Mouse (Mus musculus): ENCODE results near the gene Wdr20rt. TPM values are rescaled to one million over a fixed set of nuclear protein-coding genes. Genes with fewer than 3 reads are reported as not detected.

The Wdr20rt gene
- polyA plus RNA-seq, 1 experiment from 2014 or later: not detected

GRCm38 (mm10) chr12:65258212-65259138, 33.2 kb downstream of the Wdr20rt start:
- H3K4me2 ChIP-seq: peak overlapping the region; percentile 23; the same call in 1 of the 2 replicates
- H3K9ac ChIP-seq: no peak overlapping the region
- H3K9me3 ChIP-seq: no peaks in the 10 kb centered on the region
- no peaks in the 10 kb centered on the region for H3K4me1 ChIP-seq
- WGBS: 40% methylated on average over 19 of the region's 19 CpGs
- H3K36me3 ChIP-seq: no peaks in the 10 kb centered on the region
- H3K4me3 ChIP-seq (replicated peaks): peak overlapping the region; percentile 5; the same call in 1 of the 2 replicates
- H3K27me3 ChIP-seq (replicated peaks): no peaks in the 10 kb centered on the region
- ATAC-seq (ENCODE audit: insufficient read depth, low FRiP score, low read depth): no peak
- no peak overlapping the region for H3K27ac ChIP-seq

- Histone ChIP-seq H3K27me3 (replicated peaks) (no peaks in the 10 kb centered on the region), H3K4me2 (no peak overlapping the region), H3K9ac (no peak overlapping the region), H3K4me3 (replicated peaks) (no peak overlapping the region), H3K27ac (no peak overlapping the region), H3K36me3 (no peaks in the 10 kb centered on the region), H3K9me3 (no peaks in the 10 kb centered on the region), H3K4me1 (no peaks in the 10 kb centered on the region)
- ATAC-seq (ENCODE audit: insufficient read depth, low FRiP score, low read depth): no peak
- WGBS: 83% methylated on average over 13 of the region's 13 CpGs
Observed at GRCm38 (mm10) chr12:65259139-65260111, 34.1 kb downstream of the Wdr20rt start.

- Histone ChIP-seq H3K4me2 (no peak overlapping the region), H3K27ac (no peak overlapping the region), H3K9me3 (no peaks in the 10 kb centered on the region), H3K36me3 (no peaks in the 10 kb centered on the region), H3K4me1 (no peaks in the 10 kb centered on the region), H3K4me3 (replicated peaks) (no peak overlapping the region), H3K9ac (no peak overlapping the region), H3K27me3 (replicated peaks) (no peaks in the 10 kb centered on the region)
- ATAC-seq (ENCODE audit: insufficient read depth, low FRiP score, low read depth): no peak
- WGBS: 75% methylated on average over 5 of the region's 5 CpGs
Observed at GRCm38 (mm10) chr12:65268311-65268984, 43.1 kb downstream of the Wdr20rt start.

- ATAC-seq (ENCODE audit: insufficient read depth, low FRiP score, low read depth): no peak
- no peaks in the 10 kb centered on the region for H3K9me3 ChIP-seq
Observed at GRCm38 (mm10) chr12:65269406-65269805, 44.1 kb downstream of the Wdr20rt start.

GRCm38 (mm10) chr12:65273807-65274206, 48.5 kb downstream of the Wdr20rt start:
- 68% methylated on average over 4 of the region's 4 CpGs for WGBS
- no peaks in the 10 kb centered on the region for H3K9me3 ChIP-seq
- ATAC-seq (ENCODE audit: insufficient read depth, low FRiP score, low read depth): no peak

More at GRCm38 (mm10) chr12:65269406-65269805, 44.1 kb downstream of the Wdr20rt start:
- Histone ChIP-seq H3K4me3 (replicated peaks) (no peak overlapping the region), H3K4me2 (no peak overlapping the region), H3K27ac (no peak overlapping the region), H3K4me1 (no peaks in the 10 kb centered on the region), H3K36me3 (no peaks in the 10 kb centered on the region), H3K27me3 (replicated peaks) (no peaks in the 10 kb centered on the region), H3K9ac (no peak overlapping the region)
- 81% methylated on average over 5 of the region's 5 CpGs for WGBS

More at GRCm38 (mm10) chr12:65273807-65274206, 48.5 kb downstream of the Wdr20rt start:
- Histone ChIP-seq H3K9ac (no peak overlapping the region), H3K4me1 (no peaks in the 10 kb centered on the region), H3K4me3 (replicated peaks) (no peak overlapping the region), H3K4me2 (no peak overlapping the region), H3K27ac (no peak overlapping the region), H3K36me3 (no peaks in the 10 kb centered on the region), H3K27me3 (replicated peaks) (no peaks in the 10 kb centered on the region)

Other genes starting within 250 kb of the Wdr20rt start
- 48.1 and 51.3 TPM in 2 replicates for gene Prpf39, start 189.2 kb upstream of the Wdr20rt start, polyA plus RNA-seq (2015; fragmentation: Nextera tagmentation; extraction: Ambion mirVana)
- gene Fkbp3, start 151.5 kb upstream of the Wdr20rt start, polyA plus RNA-seq (2015; fragmentation: Nextera tagmentation; extraction: Ambion mirVana): 343 and 346 TPM in 2 replicates
- gene Fancm, start 149.9 kb upstream of the Wdr20rt start, polyA plus RNA-seq (2015; fragmentation: Nextera tagmentation; extraction: Ambion mirVana): 8.0 TPM in 2 replicates
- gene Mis18bp1, start 52.9 kb upstream of the Wdr20rt start, polyA plus RNA-seq (2015; fragmentation: Nextera tagmentation; extraction: Ambion mirVana): 48.8 and 53.7 TPM in 2 replicates